Mouse (Mus musculus) midbrain, embryonic 10.5 days (tissue): ENCODE results near the gene Msx1. TPM values are rescaled to one million over a fixed set of nuclear protein-coding genes. Genes with fewer than 3 reads are reported as not detected.
A peak's percentile ranks its signal among the peaks of the same experiment; 100 is the strongest.

Source experiments
- DNase-seq: peaks from one replicate; pipeline ENCODE4 v3.0.0-alpha.2; 2017; ENCODE audit warnings: low spot score
- H3K27ac ChIP-seq: fragments of 300-500 bp; sonication (generic); replicated peaks from 2 replicates; pipeline ENCODE4 v1.5.1; 2016; ENCODE audit warnings: mild to moderate bottlenecking
- H3K27me3 ChIP-seq: fragments of 300-500 bp; sonication (generic); 2 replicates; pipeline ENCODE4 v1.6.1; 2016; ENCODE audit warnings: low read depth, mild to moderate bottlenecking; ENCODE audit not compliant: poor library complexity, severe bottlenecking
- H3K36me3 ChIP-seq: fragments of 300-500 bp; sonication (generic); 2 replicates; pipeline ENCODE4 v1.6.1; 2016; ENCODE audit warnings: mild to moderate bottlenecking, moderate library complexity
- H3K4me1 ChIP-seq: fragments of 300-500 bp; sonication (generic); 2 replicates; pipeline ENCODE4 v1.6.1; 2016
- H3K4me3 ChIP-seq: fragments of 300-500 bp; sonication (generic); 2 replicates; pipeline ENCODE4 v1.5.1; 2016; ENCODE audit warnings: mild to moderate bottlenecking, moderate library complexity
- H3K9me3 ChIP-seq: fragments of 300-500 bp; sonication (generic); replicated peaks from 2 replicates; pipeline ENCODE4 v1.6.1; 2016; ENCODE audit warnings: mild to moderate bottlenecking
- WGBS: fragments of 180-500 bp; shearing (Covaris S2); methylation state at CpG from one replicate; pipeline ENCODE4 v1.1.7; 2016; 5-methylcytosine and 5-hydroxymethylcytosine counted together
- polyA plus RNA-seq: library from polyadenylated mRNA; unstranded; fragments of >200 nt; fragmentation: Nextera tagmentation; extraction: Ambion mirVana; gene quantifications from 2 replicates; pipeline ENCODE4 v1.2.1, GENCODE M21; 2016

Gene Msx1
- polyA plus RNA-seq, 1 experiment from 2014 or later, result 155 TPM

- WGBS, result 2% methylated on average over 7 of the region's 7 CpGs
- no peak overlapping the region for H3K4me3 ChIP-seq
- H3K36me3 ChIP-seq, result peaks cover 3% of the 10 kb centered on the region; the same call in 1 of the 2 replicates
- H3K27me3 ChIP-seq, result peaks cover 100% of the 10 kb centered on the region
- DNase-seq, result peak; percentile 36
- peaks cover 77% of the 10 kb centered on the region for H3K4me1 ChIP-seq
- H3K27ac ChIP-seq, result no peak overlapping the region
- peaks cover 4% of the 10 kb centered on the region; the same call in 1 of the 2 replicates for H3K9me3 ChIP-seq
These were observed 773 bp upstream of the Msx1 start for GRCm38 (mm10) chr5:37825111-37825600.

- DNase-seq, result no peak
- H3K4me3 ChIP-seq, result peak overlapping the region; percentile 71
- H3K27me3 ChIP-seq, result peaks cover 100% of the 10 kb centered on the region
- peaks cover 3% of the 10 kb centered on the region; the same call in 1 of the 2 replicates for H3K36me3 ChIP-seq
- no peaks in the 10 kb centered on the region for H3K9me3 ChIP-seq
- H3K27ac ChIP-seq, result peak overlapping the region; percentile 84
- under 1% methylated on average over 58 of the region's 58 CpGs for WGBS
- H3K4me1 ChIP-seq, result peaks cover 70% of the 10 kb centered on the region
These were observed 492 bp downstream of the Msx1 start for GRCm38 (mm10) chr5:37823721-37824460.

- H3K4me3 ChIP-seq, result peak overlapping the region; percentile 71
- peaks cover 70% of the 10 kb centered on the region for H3K4me1 ChIP-seq
- under 1% methylated on average over 42 of the region's 42 CpGs for WGBS
- no peaks in the 10 kb centered on the region for H3K9me3 ChIP-seq
- H3K27ac ChIP-seq, result peak overlapping the region; percentile 84
- peaks cover 3% of the 10 kb centered on the region; the same call in 1 of the 2 replicates for H3K36me3 ChIP-seq
- DNase-seq, result peak; percentile 67
- peaks cover 100% of the 10 kb centered on the region for H3K27me3 ChIP-seq
These were observed 1.3 kb downstream of the Msx1 start for GRCm38 (mm10) chr5:37822791-37823720.

GRCm38 (mm10) chr5:37822116-37822707 lies 2.2 kb downstream of the Msx1 start:
- peak; percentile 41 for DNase-seq
- WGBS, result 2% methylated on average over 11 of the region's 11 CpGs

DNA sequence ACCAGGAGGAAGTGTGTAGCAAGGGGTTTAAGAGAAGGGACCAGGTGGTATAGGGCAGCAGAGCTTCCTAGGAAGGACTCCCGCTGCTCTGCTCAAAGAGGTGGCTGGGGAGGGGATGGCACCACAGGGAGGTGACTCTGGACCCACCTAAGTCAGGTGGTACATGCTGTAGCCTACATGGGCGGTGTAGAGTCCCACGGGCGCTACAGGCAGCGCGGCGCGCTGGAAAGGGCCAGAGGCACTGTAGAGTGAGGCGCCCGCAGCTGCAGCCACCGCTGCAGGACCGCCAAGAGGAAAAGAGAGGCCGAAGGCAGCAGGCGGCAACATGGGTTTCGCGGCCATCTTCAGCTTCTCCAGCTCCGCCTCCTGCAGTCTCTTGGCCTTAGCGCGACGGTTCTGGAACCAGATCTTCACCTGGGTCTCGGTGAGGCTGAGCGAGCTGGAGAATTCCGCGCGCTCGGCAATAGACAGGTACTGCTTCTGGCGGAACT lies 3.2 kb downstream of the Msx1 start:
- no peaks in the 10 kb centered on the region for H3K9me3 ChIP-seq
- H3K36me3 ChIP-seq, result peaks cover 3% of the 10 kb centered on the region; the same call in 1 of the 2 replicates
- peaks cover 68% of the 10 kb centered on the region for H3K4me1 ChIP-seq
- peak; percentile 65 for DNase-seq
- H3K27me3 ChIP-seq, result peaks cover 100% of the 10 kb centered on the region
- peak overlapping the region; percentile 71 for H3K4me3 ChIP-seq
- WGBS, result 2% methylated on average over 27 of the region's 27 CpGs
- H3K27ac ChIP-seq, result peak overlapping the region; percentile 55; the same call in 1 of the 2 replicates

More at GRCm38 (mm10) chr5:37822116-37822707, 2.2 kb downstream of the Msx1 start:
- H3K27ac ChIP-seq, result no peak overlapping the region; the same call in 1 of the 2 replicates
- H3K4me1 ChIP-seq, result peaks cover 70% of the 10 kb centered on the region
- H3K36me3 ChIP-seq, result peaks cover 3% of the 10 kb centered on the region; the same call in 1 of the 2 replicates
- H3K4me3 ChIP-seq, result peak overlapping the region; percentile 71
- peaks cover 100% of the 10 kb centered on the region for H3K27me3 ChIP-seq
- H3K9me3 ChIP-seq, result no peaks in the 10 kb centered on the region

- peak; percentile 43 for DNase-seq
- WGBS, result 11% methylated on average over 8 of the region's 8 CpGs
- Histone ChIP-seq H3K27ac (peak overlapping the region; percentile 55; the same call in 1 of the 2 replicates), H3K36me3 (peaks cover 3% of the 10 kb centered on the region; the same call in 1 of the 2 replicates), H3K27me3 (peaks cover 100% of the 10 kb centered on the region), H3K9me3 (no peaks in the 10 kb centered on the region), H3K4me1 (peaks cover 63% of the 10 kb centered on the region), H3K4me3 (peak overlapping the region; percentile 71)
These were observed 3.7 kb downstream of the Msx1 start for GRCm38 (mm10) chr5:37820689-37821088.

DNA sequence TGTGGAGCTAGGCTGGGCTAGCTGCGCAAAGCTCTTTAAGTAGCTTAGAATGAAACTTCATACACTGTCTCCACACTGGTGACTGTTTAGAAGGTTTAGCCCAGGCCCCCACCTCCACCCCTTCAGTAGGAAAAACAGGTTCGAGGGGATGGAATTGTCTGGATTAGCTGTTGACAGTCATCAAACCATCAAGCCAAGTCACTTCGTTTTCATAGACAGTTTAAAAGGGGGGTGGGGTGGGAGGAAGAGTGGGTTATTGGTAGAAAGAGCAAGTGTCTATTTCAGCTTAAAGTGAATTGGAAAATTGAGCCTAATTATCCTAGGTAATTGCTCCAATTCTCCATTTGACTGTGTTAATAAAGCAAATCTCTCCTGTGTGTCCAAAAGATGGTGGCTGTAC lies 4.4 kb downstream of the Msx1 start:
- WGBS, result 3% methylated on average over 3 of the region's 3 CpGs

GRCm38 (mm10) chr5:37819541-37819940 lies 4.8 kb downstream of the Msx1 start:
- Histone ChIP-seq H3K4me1 (peaks cover 57% of the 10 kb centered on the region), H3K27me3 (peaks cover 100% of the 10 kb centered on the region), H3K9me3 (no peaks in the 10 kb centered on the region), H3K4me3 (no peak overlapping the region), H3K27ac (no peak overlapping the region), H3K36me3 (peaks cover 3% of the 10 kb centered on the region; the same call in 1 of the 2 replicates)
- no peak for DNase-seq
- WGBS, result 8% methylated on average over 5 of the region's 5 CpGs

More for the DNA sequence above, 4.4 kb downstream of the Msx1 start:
- no peak overlapping the region for H3K27ac ChIP-seq
- no peak overlapping the region for H3K4me3 ChIP-seq
- H3K27me3 ChIP-seq, result peaks cover 100% of the 10 kb centered on the region
- DNase-seq, result no peak
- H3K4me1 ChIP-seq, result peaks cover 59% of the 10 kb centered on the region
- no peaks in the 10 kb centered on the region for H3K9me3 ChIP-seq
- H3K36me3 ChIP-seq, result peaks cover 3% of the 10 kb centered on the region; the same call in 1 of the 2 replicates

DNA sequence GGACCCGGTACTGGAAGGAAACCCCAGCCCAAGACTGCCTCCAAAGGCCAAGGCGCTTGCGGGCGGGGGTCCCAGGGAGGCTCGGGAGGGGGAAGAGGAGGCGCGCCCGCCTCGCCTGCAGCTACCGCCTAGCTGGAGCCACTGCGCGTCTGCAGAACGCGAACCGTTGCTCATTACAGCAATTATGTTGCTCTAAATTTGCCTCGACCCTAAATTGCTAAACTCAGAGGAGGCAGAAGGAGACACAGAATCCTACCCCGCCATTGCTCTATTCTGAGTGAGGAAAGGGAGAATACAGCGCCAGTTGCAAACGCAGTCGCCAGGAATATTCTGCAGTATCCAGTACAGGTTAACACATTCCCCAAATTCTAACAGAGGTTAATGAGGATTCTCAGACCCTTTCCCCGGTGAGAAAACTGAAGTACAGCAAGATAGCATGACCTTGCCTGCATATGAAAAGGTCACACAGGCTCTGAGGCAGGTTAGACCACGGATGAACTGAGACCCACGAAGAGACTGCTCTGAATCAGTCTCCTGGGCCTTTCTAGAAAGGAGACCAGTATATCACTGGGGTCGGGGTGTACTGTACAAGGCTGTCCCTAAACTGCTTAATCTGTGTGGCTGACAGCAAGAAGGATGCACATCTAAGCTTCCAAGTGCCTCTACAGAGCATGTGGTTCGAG lies 5.7 kb downstream of the Msx1 start:
- H3K27me3 ChIP-seq, result peaks cover 100% of the 10 kb centered on the region
- H3K36me3 ChIP-seq, result peaks cover 3% of the 10 kb centered on the region; the same call in 1 of the 2 replicates
- no peaks in the 10 kb centered on the region for H3K9me3 ChIP-seq
- peak; percentile 43 for DNase-seq
- 1% methylated on average over 25 of the region's 25 CpGs for WGBS
- no peak overlapping the region for H3K27ac ChIP-seq
- H3K4me3 ChIP-seq, result peak overlapping the region; percentile 40
- H3K4me1 ChIP-seq, result peaks cover 49% of the 10 kb centered on the region

DNA sequence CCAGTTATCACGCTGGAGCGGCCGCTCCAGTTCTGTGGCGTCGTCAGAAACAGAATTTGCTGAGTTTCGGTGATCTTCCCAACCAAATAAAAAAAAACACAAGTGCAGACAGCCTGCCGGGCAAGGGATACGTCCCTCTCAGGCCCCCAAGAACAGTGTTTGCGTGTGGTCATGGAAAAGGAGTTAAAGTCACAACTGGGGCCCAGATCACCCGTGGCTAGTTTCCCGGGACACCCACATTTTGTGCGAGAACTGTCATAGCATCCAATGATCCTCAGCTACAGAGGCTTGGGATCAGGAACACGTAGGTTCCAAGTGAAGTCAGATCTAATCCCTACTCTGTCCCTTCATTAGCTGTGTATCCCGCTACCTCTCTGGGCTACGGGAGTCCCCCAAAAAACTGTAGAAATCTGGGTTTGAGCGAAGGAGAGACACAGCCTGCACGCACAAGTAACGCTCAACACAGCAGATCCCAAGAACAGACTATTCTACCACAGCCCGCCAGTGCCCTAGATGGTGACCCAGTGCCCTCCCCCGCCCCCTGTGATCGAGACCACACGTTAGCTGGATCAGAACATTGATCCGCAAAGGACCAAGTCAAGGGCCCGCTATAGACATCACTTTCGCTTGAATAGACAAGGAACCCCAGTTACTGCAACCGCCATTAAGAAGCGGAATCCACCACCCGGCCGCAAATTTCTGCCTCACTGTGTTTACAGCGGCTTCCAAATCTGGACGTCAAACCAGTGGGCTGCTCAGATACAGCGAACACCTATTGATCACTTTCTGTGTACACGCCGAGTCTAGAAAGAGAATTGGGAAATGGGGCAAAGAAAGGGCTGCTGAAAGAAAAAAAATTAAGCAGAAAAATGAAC lies 6.5 kb downstream of the Msx1 start:
- Histone ChIP-seq H3K27ac (no peak overlapping the region), H3K9me3 (no peaks in the 10 kb centered on the region), H3K27me3 (peaks cover 100% of the 10 kb centered on the region), H3K36me3 (peaks cover 3% of the 10 kb centered on the region; the same call in 1 of the 2 replicates), H3K4me3 (peak overlapping the region; percentile 40), H3K4me1 (peaks cover 41% of the 10 kb centered on the region)
- WGBS, result 2% methylated on average over 34 of the region's 34 CpGs
- DNase-seq, result peak; percentile 59
